Mouse (Mus musculus) neural tube, embryonic 15.5 days (tissue): Measurements from ENCODE around the gene Oas1e. TPM values are rescaled to one million over a fixed set of nuclear protein-coding genes. Genes with fewer than 3 reads are reported as not detected.
"Not testable (repeated sequence)": the region's sequence is repeated elsewhere in the genome, so short reads cannot be mapped to it uniquely, and the experiment has no call there.

Experiments
- ATAC-seq: fragments of 200-750 bp; cut with Nextera tagmentation; 2 replicates; pipeline ENCODE4 v1.8.0; 2017; ENCODE audit warnings: mild to moderate bottlenecking, moderate TSS enrichment, moderate library complexity; ENCODE audit not compliant: low FRiP score
- H3K27ac ChIP-seq: fragments of 300-500 bp; sonication (generic); replicated peaks from 2 replicates; pipeline ENCODE4 v1.5.1; 2015; ENCODE audit warnings: mild to moderate bottlenecking, inconsistent platforms
- H3K27me3 ChIP-seq: fragments of 300-500 bp; sonication (generic); replicated peaks from 2 replicates; pipeline ENCODE4 v1.6.1; 2015; ENCODE audit warnings: inconsistent platforms
- H3K36me3 ChIP-seq: fragments of 300-500 bp; sonication (generic); 2 replicates; pipeline ENCODE4 v1.6.1; 2015; ENCODE audit warnings: inconsistent platforms
- H3K4me1 ChIP-seq: fragments of 300-500 bp; sonication (generic); 2 replicates; pipeline ENCODE4 v1.6.1; 2015; ENCODE audit warnings: inconsistent platforms
- H3K4me2 ChIP-seq: fragments of 300-500 bp; sonication (generic); 2 replicates; pipeline ENCODE4 v1.6.1; 2015; ENCODE audit warnings: inconsistent platforms, mild to moderate bottlenecking, moderate library complexity
- H3K4me3 ChIP-seq: fragments of 300-500 bp; sonication (generic); replicated peaks from 2 replicates; pipeline ENCODE4 v1.5.1; 2015; ENCODE audit warnings: mild to moderate bottlenecking, inconsistent platforms
- H3K9ac ChIP-seq: fragments of 300-500 bp; sonication (generic); replicated peaks from 2 replicates; pipeline ENCODE4 v1.6.1; 2015; ENCODE audit warnings: mild to moderate bottlenecking, inconsistent platforms
- H3K9me3 ChIP-seq: fragments of 300-500 bp; sonication (generic); replicated peaks from 2 replicates; pipeline ENCODE4 v1.6.1; 2016; ENCODE audit warnings: inconsistent platforms
- WGBS: fragments of 180-500 bp; shearing (Covaris S2); methylation state at CpG from one replicate; pipeline ENCODE4 v1.1.7; 2015; ENCODE audit warnings: mixed read lengths; 5-methylcytosine and 5-hydroxymethylcytosine counted together
- polyA plus RNA-seq: library from polyadenylated mRNA; unstranded; fragments of >200 nt; fragmentation: Nextera tagmentation; extraction: Ambion mirVana; gene quantifications from 2 replicates; pipeline ENCODE4 v1.2.1, GENCODE M21; 2015

The Oas1e gene
- polyA plus RNA-seq, 1 experiment from 2014 or later: 0.31 TPM

GRCm38 (mm10) chr5:120806458-120806857 lies 11.1 kb upstream of the Oas1e start:
- Histone ChIP-seq H3K4me2 (no peak overlapping the region), H3K4me1 (0 out of 2 replicates have a peak, but pooled peaks cover 4% of the 10 kb centered on the region), H3K9me3 (0 out of 2 replicates have a peak, but pooled peaks cover 5% of the 10 kb centered on the region), H3K27me3 (no peaks in the 10 kb centered on the region), H3K4me3 (no peak overlapping the region), H3K27ac (no peak overlapping the region), H3K9ac (no peak overlapping the region), H3K36me3 (no peaks in the 10 kb centered on the region)
- ATAC-seq: no peak
- WGBS: 92% methylated on average over 1 of the region's 1 CpGs

GRCm38 (mm10) chr5:120803596-120803995 lies 8.3 kb upstream of the Oas1e start:
- H3K4me2 ChIP-seq: no peak overlapping the region
- H3K4me1 ChIP-seq: no peaks in the 10 kb centered on the region
- H3K27me3 ChIP-seq: no peaks in the 10 kb centered on the region
- no peak overlapping the region for H3K9ac ChIP-seq
- H3K9me3 ChIP-seq: 0 out of 2 replicates have a peak, but pooled peaks cover 5% of the 10 kb centered on the region
- no peak overlapping the region for H3K27ac ChIP-seq
- ATAC-seq: no peak
- WGBS: 76% methylated on average over 2 of the region's 2 CpGs
- no peaks in the 10 kb centered on the region for H3K36me3 ChIP-seq
- H3K4me3 ChIP-seq: no peak overlapping the region

GRCm38 (mm10) chr5:120798943-120799342 lies 3.6 kb upstream of the Oas1e start:
- not testable (repeated sequence) for H3K4me1 ChIP-seq

GRCm38 (mm10) chr5:120798147-120798546 lies 2.8 kb upstream of the Oas1e start:
- 80% methylated on average over 5 of the region's 5 CpGs for WGBS

More at GRCm38 (mm10) chr5:120798943-120799342, 3.6 kb upstream of the Oas1e start:
- not testable (repeated sequence) for H3K4me3 ChIP-seq, H3K4me2 ChIP-seq, H3K27me3 ChIP-seq, H3K9ac ChIP-seq, H3K36me3 ChIP-seq, H3K9me3 ChIP-seq, H3K27ac ChIP-seq, ATAC-seq
- 75% methylated on average over 2 of the region's 2 CpGs for WGBS

GRCm38 (mm10) chr5:120793043-120793442 lies 2.3 kb downstream of the Oas1e start:
- no peak overlapping the region for H3K4me3 ChIP-seq
- H3K4me2 ChIP-seq: no peak overlapping the region
- no peaks in the 10 kb centered on the region for H3K9me3 ChIP-seq
- H3K4me1 ChIP-seq: no peaks in the 10 kb centered on the region
- no peak overlapping the region for H3K27ac ChIP-seq
- WGBS: 19% methylated on average over 2 of the region's 2 CpGs
- no peaks in the 10 kb centered on the region for H3K36me3 ChIP-seq
- H3K9ac ChIP-seq: no peak overlapping the region
- ATAC-seq: no peak
- H3K27me3 ChIP-seq: no peaks in the 10 kb centered on the region

More at GRCm38 (mm10) chr5:120798147-120798546, 2.8 kb upstream of the Oas1e start:
- not testable (repeated sequence) for H3K36me3 ChIP-seq, ATAC-seq, H3K27ac ChIP-seq, H3K9ac ChIP-seq, H3K4me1 ChIP-seq, H3K4me2 ChIP-seq, H3K4me3 ChIP-seq, H3K9me3 ChIP-seq, H3K27me3 ChIP-seq

- Histone ChIP-seq H3K9ac (no peak overlapping the region), H3K36me3 (no peaks in the 10 kb centered on the region), H3K4me1 (no peaks in the 10 kb centered on the region), H3K4me3 (no peak overlapping the region), H3K27ac (no peak overlapping the region), H3K4me2 (no peak overlapping the region), H3K9me3 (no peaks in the 10 kb centered on the region), H3K27me3 (no peaks in the 10 kb centered on the region)
- no peak for ATAC-seq
- 73% methylated on average over 3 of the region's 3 CpGs for WGBS
Measured at GRCm38 (mm10) chr5:120787042-120787441, 8.3 kb downstream of the Oas1e start.

GRCm38 (mm10) chr5:120782446-120782845 lies 12.9 kb downstream of the Oas1e start:
- no peak overlapping the region for H3K4me2 ChIP-seq
- no peak overlapping the region for H3K9ac ChIP-seq
- H3K27ac ChIP-seq: no peak overlapping the region
- H3K36me3 ChIP-seq: no peaks in the 10 kb centered on the region
- H3K9me3 ChIP-seq: no peaks in the 10 kb centered on the region
- no peak for ATAC-seq
- no peaks in the 10 kb centered on the region for H3K4me1 ChIP-seq
- 75% methylated on average over 2 of the region's 2 CpGs for WGBS
- no peak overlapping the region for H3K4me3 ChIP-seq
- no peaks in the 10 kb centered on the region for H3K27me3 ChIP-seq

- H3K27me3 ChIP-seq: no peaks in the 10 kb centered on the region
- no peak for ATAC-seq
- no peak overlapping the region for H3K9ac ChIP-seq
- no peak overlapping the region for H3K4me3 ChIP-seq
- no peak overlapping the region for H3K4me2 ChIP-seq
- H3K4me1 ChIP-seq: no peaks in the 10 kb centered on the region
- H3K27ac ChIP-seq: no peak overlapping the region
- no peaks in the 10 kb centered on the region for H3K36me3 ChIP-seq
- no peaks in the 10 kb centered on the region for H3K9me3 ChIP-seq
- WGBS: 100% methylated on average over 1 of the region's 1 CpGs
Measured at GRCm38 (mm10) chr5:120781646-120782045, 13.7 kb downstream of the Oas1e start.

GRCm38 (mm10) chr5:120779922-120780321 lies 15.4 kb downstream of the Oas1e start:
- H3K27ac ChIP-seq: no peak overlapping the region
- no peak overlapping the region for H3K4me3 ChIP-seq
- no peaks in the 10 kb centered on the region for H3K36me3 ChIP-seq
- no peaks in the 10 kb centered on the region for H3K9me3 ChIP-seq
- ATAC-seq: no peak
- H3K9ac ChIP-seq: no peak overlapping the region
- H3K4me1 ChIP-seq: no peaks in the 10 kb centered on the region
- no peak overlapping the region for H3K4me2 ChIP-seq
- no peaks in the 10 kb centered on the region for H3K27me3 ChIP-seq
- WGBS: 62% methylated on average over 3 of the region's 3 CpGs

- Histone ChIP-seq H3K4me2 (no peak overlapping the region), H3K4me1 (no peaks in the 10 kb centered on the region), H3K9ac (no peak overlapping the region), H3K27me3 (no peaks in the 10 kb centered on the region), H3K36me3 (no peaks in the 10 kb centered on the region), H3K9me3 (no peaks in the 10 kb centered on the region), H3K4me3 (no peak overlapping the region), H3K27ac (no peak overlapping the region)
- WGBS: 94% methylated on average over 2 of the region's 2 CpGs
- ATAC-seq: no peak
Measured at GRCm38 (mm10) chr5:120778941-120779340, 16.4 kb downstream of the Oas1e start.

GRCm38 (mm10) chr5:120777478-120777877 lies 17.9 kb downstream of the Oas1e start, which contains the start of gene Oas3:
Oas3 (minus strand) TSS chr5:120777661.
- 85% methylated on average over 9 of the region's 9 CpGs for WGBS
- Histone ChIP-seq H3K4me3 (no peak within 1 kb of the TSS), H3K27me3 (no peaks in the 10 kb centered on the region), H3K27ac (no peak within 1 kb of the TSS), H3K9me3 (no peaks in the 10 kb centered on the region), H3K4me1 (no peaks in the 10 kb centered on the region), H3K4me2 (no peak within 1 kb of the TSS), H3K9ac (no peak within 1 kb of the TSS), H3K36me3 (no peaks in the 10 kb centered on the region)
- no peak for ATAC-seq

GRCm38 (mm10) chr5:120776801-120777200 lies 18.5 kb downstream of the Oas1e start:
- ATAC-seq: no peak
- Histone ChIP-seq H3K36me3 (no peaks in the 10 kb centered on the region), H3K4me3 (no peak overlapping the region), H3K27ac (no peak overlapping the region), H3K4me1 (no peaks in the 10 kb centered on the region), H3K27me3 (no peaks in the 10 kb centered on the region), H3K9ac (no peak overlapping the region), H3K9me3 (no peaks in the 10 kb centered on the region), H3K4me2 (no peak overlapping the region)
- 87% methylated on average over 5 of the region's 5 CpGs for WGBS
